Mouse (Mus musculus) urinary bladder, postnatal 25 days (tissue): ENCODE results near the gene Lbh.

Source experiments
- DNase-seq: peaks from one replicate; pipeline ENCODE4 v3.0.0; 2022; ENCODE audit warnings: low spot score

Gene Lbh

DNA sequence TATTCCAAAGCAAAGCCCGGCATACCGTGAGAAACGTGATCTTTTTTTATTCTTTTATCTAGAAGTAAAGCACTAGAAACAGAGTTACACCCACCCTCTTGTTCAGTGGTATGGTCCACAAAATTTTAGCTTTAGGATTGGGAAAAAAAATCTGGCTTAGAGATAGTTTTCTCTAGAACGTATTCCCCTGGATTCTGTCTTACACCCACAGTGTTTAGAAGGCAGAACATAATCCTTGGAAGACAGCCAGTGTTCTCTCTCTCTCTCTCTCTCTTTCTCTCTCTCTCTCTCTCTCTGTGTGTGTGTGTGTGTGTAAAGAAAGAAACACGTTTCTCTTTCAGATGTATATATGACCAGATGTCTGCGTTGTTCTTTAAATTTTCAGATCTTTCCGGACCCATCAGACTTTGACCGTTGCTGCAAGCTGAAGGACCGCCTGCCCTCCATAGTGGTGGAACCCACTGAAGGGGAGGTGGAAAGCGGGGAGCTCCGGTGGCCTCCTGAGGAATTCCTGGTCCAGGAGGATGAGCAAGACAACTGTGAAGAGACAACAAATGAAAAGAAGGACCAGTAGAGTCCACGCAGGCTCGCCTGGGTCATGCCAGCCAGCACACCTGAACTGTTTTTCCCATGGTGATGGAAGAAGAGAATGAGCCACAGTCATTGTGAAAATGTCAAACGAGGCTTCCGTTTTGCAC, 20.9 kb downstream of the Lbh start:
- DNase-seq: no peak

DNA sequence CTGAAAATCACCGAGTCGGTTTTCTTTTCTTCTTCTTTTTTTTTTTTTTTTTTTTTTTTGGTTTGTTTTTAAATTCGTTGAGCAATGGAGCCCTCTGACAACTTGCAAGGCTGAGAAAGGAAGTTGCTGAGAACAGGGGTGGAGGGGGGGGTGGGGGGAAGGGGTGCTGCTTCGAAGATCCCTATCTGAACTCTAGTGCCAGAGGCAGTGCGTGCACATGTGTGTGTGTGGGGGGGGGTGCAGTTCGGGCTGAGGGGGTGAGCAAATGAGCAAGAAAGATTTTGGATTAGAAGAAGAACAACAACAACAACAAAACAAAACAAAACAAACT, 21.4 kb downstream of the Lbh start:
- no peak for DNase-seq

DNA sequence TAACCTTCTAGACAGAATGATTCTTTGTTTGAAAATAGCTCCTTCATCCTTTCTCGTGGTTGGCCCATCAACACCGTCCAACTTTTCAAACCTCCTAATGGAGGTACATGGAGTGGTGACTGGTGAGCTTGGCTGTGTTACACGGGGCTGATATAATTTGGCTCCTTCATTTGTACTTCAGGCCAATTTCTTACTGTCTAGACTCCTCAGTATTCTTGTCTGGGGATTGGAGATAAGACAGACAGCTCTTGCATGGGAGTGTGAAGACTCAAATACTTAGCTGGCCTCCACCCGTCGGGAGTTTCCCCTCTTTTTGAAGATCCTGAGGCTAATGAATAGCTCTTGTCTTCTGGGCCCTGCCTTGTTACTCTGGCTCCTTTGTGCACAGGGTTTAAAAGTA, 26.3 kb downstream of the Lbh start:
- DNase-seq: no peak

DNA sequence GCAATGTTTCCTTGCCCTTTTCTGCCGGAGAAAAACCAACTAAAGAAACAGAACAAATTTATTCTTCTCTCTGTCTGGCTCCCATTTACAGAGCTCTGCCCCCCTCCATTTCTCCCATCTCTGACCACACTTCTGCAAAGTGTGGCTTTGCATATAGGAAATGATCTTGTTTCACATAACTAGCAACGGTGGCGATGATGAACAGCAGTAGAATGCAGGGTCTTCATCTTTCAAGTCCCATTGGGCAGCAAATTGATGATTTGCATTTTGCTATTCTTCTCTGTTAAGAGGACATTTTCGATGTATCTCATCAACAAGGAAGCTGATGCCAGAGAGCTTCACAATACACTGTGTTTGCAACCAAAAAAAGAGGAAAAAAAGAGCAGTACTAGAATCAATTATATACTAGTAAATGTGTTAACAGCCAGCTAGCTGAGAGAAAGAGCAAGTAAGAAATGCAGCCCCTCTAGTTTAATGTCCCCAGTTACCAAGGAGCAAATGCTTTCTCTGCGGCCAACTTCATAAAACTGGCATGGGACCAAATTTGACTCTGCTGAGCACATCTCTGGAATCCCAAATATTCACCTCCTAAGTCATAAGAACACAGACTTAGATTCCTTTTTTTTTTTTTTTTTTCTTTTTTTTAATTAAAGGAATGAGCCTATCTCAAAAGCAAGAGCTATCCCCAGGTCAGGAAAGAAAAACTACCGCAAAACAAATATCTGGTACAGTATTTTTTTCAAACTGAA, 29.2 kb downstream of the Lbh start:
- no peak for DNase-seq

DNA sequence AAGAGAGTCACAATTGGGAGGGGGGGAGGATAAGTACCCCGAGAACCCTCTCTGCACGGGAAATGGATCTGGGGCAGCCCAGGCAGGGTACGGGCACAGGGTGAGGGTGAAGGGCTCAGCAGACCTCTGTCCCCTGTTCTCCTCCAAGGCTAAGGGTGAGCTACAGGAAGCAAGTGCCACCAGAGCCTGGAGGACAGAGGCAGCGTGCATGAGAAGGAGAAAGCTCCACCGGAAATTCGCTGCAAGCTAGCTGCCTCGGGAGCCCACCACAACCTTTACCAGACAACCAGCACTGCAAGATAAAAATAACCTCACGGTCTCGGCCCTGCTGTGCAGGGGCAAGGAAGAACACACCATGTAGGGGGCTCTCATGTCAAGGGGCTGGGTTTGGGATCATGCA, 30.0 kb downstream of the Lbh start:
- no peak for DNase-seq

DNA sequence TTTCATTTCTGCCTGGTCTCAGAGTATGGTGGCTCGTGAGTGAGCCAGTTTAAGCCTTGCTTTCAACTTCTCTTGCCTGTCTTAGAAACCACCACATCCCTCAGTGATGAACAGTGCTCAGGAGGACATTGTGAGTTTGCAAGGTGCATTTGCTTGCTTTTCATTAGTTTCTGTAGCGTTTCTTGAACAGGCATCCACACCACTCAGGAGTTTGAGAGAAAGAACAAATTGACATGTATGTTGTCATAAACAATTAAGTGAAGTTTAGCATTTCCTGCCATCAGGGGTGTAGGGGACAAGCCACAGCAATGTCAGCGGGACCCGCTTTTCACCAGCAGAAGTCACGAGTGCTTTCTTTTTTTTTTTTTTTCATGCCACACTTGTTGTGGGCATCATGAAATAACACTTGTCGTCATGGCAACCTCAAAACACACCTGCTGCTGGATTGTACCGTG, 31.2 kb downstream of the Lbh start:
- DNase-seq: no peak

DNA sequence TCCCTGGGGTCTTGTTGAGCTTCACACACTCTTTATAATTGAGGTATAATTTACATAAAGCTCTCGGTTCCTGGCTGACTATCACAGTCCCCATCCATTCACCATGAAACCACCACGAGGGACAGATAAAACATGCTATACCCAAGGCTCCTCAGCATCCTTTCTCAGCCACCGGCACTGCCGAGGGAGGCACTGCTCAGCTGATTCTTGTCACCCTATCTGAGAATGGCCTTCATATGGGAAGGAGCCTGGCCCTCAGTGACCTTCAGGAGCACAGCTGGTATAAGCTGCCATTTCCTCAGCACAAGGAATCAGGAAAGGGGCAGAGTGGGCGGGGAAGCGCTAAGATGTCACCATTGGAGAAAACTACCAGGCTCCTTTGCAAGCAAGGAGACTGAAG, 33.2 kb downstream of the Lbh start:
- no peak for DNase-seq

DNA sequence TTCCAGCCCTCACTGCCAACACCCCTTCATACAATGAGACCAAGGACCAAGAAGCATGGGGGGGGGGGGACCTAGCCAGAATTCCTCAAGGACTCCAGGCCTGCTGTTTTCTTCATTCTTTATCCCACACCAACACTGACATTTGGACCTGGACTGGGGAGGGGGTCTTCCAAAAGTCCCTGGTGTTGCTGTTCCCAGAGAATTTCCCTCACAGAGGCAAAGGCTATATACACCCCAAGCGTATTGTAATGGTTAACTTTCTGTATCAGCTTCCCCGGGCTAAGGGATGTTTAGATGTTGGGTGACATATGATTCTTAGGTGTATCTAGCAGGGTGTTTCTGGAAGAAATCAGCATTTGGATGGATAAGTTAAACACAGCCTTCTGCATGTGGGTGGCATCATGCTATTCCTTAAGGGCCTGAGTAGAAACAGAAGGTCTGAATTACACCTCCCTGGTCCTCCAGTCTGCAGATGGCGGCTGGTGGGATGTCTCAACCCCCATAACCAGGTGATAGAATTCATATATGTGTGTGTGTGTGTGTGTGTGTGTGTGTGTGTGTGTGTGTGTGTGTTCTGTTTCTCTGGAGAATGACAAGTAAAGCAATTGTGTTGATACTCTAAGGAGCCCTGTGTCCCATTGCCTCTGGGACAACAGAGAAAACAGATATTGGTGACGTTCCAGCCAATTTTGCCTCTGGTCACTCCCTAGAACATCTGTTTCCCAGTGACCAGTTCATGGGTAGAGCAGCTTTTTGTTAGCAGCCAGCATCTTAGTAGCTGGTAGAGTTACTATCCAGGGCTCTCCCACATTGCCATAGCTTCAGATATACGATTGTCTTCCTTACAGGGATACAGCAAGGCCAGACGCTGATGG, 35.9 kb downstream of the Lbh start:
- no peak for DNase-seq

DNA sequence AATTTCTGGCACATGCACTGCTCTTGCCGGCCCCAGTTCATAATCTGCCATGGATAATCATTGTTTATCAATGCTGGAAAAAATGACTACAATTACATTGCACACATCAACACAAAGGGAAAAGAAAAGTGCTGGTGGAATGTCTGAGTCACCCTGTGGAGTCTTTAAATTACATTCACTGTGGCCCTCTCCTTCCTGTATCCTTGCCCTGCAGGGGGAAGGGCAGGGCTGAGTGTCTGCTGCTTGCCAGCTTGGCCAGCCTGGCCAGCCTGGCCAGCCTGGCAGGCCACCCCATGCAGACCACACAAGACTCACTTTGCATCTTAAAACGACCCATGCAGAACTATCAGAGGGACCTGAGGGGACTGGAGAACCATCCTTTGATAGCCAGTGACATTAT, 37.4 kb downstream of the Lbh start:
- DNase-seq: no peak

DNA sequence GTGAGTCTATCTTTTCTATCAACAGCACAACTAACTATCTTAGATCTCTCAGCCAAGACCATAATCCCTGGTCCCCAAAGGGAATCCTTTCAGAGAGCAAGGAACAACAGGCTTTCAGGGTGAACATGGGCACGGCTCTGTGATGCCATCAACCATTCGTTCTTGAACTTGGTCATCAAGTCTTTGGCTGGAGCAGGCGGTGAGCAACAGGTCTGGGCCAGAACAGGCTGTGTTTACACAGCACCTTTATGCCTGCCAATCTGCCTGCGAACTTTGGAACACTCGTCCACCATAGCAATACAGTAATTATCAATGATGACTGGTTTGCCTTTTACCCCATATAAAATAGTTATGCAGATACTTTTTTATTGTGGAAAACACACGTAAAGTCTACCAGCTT, 38.9 kb downstream of the Lbh start:
- no peak for DNase-seq

DNA sequence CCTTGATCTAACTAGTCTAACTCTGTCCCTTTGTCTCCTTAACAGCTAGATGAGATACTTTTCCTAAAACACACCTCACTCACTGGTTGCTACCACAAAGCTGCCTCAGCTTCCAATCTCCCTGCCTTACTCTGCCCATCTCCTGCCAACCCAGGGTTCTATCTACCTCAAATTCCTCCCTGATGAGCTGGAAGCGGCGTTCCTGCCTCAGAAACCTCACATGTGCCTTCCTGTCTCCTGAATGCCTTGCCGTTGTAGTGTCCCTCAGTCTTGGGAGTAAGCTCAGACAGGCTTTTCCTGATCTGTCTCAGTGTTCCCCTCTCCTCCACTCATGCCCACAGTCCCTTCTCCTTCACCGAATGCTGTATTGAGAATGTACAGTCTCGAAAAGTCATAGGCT, 40.8 kb downstream of the Lbh start:
- no peak for DNase-seq

DNA sequence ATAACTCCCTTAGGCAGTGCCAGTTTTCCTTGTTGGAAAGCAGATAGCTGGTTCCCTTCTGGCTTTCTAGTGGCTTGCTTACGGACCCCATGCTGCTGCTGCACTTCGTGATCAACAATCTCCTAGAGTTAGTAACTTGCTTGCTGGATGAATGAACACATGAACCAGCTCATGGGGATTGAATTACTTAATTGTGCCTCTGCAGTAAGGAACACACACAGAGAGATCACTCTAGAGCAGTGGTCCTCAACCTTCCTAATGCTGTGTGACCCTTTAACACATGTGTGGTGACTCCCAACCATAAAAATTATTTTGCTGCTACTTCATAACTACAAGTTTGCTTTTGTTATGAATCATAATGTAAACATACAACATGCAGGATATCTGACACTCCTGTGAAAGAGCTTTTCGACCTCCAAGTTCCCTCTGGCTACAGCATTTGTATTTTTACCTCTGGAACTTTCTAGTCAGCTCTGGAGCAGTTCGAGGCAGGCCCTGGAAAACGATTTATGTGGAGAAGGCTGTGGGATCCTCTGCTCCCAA, 41.5 kb downstream of the Lbh start:
- DNase-seq: no peak

DNA sequence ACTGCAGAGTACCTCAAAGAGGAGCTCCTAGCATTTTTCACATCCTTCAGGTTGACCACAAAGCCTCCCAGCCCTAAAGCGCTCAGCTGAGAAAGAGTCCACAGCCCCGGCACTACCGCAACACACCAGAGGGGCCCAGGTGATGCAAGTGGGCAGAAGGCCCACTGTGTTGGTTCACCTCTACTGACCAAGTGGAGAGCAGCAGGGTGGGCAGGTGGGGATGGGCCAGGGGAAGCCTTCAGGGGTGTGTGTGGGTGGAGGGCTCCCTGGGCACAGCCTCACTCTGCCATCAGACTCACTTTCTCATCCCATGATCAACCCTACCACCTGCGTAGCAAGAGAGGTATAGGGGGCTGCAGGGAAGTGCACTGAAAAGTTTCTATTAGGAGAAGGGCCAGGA, 42.1 kb downstream of the Lbh start:
- DNase-seq: no peak

DNA sequence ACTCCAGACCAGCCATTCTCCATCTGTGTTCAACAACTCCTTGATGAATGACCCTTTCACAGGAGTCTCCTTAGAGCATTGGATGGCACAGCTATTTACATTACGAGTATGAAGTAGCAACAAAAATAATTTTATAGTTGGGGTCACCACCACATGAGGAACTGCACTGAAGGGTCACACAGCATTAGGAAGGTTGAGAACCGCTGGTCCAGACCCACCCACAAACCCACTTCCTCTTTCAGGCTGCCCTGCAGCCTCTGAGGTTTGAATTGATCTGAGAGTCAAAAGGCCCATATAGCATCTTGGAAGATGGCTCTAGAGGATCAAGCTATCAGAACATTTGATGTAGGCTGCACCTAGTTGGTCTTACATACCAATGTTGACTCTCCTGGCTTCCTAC, 42.8 kb downstream of the Lbh start:
- DNase-seq: no peak

DNA sequence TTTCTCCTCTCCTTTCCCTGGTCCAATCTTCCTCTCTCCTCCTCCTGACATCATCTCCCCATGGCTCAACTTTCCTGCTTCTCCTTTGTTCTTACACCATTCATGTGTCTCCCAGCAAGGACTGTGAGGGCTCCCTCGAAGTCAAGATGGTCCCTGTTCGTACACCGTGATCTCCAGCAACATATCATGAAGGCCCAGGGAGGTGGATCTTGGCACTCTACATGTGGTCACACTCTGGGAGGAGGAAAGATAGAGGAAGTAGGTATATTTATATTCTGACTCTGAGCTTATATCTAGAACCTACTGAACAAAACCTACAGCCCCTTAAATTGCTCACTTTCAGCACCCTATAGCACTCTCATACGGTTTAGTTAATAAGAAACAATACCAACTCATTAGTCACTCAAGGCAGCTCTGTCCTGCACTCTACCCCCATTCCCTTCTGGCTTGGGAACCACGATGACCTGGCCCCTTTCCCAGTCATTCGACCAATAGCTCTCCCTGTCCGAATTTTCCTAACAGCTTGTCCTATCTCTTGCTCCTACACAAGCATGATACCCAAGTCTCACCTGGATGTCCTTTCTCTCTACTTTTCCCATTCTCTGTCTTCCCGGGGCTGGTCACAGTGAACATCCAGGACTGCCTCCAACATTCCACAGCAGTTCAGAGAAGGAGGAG, 44.0 kb downstream of the Lbh start:
- no peak for DNase-seq

DNA sequence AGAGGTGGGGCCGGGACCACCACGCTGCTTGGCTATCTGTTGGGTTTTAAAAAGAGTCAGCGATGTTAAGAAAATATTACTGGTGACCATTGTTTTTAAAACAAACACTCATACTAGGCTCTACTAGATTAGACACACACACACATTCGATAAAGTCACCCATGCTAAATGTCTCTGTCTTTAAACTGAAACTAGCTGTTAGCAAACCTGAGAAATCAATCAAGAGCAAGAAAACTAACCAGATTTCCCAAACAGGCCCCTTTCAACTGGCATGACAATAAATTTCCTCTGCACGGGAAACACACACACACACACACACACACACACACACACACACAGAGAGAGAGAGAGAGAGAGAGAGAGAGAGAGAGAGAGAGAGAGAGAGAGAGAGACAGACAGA, 47.6 kb downstream of the Lbh start:
- no peak for DNase-seq

DNA sequence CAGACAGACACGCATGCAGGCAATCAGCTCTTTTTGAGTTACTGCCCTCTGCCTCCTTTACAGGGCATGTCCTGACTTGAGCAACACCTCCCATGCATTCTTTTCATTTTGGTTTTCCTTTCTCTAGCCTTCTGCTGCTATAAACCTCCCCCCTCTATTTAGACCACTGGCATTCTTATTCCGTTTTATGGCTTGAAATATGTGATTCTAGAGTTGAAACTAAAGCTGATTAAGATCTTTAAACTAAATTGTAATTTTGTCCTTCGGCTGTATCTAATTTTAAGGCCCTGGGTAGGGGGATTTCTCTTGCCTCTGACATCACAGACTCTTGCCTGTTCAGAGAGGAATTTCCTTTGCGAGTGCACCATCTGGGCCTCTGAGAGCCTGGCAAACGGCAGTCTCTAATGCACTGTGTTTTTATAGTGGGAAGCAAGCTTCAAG, 48.0 kb downstream of the Lbh start:
- no peak for DNase-seq

DNA sequence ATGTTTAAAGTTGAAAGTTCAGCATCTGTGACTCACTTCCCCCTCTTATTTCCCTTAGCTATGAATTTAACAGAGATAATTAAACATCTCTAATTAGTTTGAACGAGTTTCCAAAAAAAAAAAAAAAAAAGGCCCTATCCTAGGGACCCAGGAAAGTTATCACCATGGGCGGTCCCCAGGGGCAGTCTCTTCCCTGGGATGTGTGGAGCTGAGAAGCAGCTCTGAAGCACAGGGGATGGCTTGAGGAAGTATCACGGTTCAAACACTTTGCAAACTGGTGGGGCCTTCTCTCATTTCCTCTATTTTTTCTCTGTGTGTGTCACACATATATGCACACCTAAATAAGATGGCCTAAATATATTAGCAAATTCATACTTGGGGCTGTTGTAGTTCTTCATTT, 48.8 kb downstream of the Lbh start:
- DNase-seq: no peak

DNA sequence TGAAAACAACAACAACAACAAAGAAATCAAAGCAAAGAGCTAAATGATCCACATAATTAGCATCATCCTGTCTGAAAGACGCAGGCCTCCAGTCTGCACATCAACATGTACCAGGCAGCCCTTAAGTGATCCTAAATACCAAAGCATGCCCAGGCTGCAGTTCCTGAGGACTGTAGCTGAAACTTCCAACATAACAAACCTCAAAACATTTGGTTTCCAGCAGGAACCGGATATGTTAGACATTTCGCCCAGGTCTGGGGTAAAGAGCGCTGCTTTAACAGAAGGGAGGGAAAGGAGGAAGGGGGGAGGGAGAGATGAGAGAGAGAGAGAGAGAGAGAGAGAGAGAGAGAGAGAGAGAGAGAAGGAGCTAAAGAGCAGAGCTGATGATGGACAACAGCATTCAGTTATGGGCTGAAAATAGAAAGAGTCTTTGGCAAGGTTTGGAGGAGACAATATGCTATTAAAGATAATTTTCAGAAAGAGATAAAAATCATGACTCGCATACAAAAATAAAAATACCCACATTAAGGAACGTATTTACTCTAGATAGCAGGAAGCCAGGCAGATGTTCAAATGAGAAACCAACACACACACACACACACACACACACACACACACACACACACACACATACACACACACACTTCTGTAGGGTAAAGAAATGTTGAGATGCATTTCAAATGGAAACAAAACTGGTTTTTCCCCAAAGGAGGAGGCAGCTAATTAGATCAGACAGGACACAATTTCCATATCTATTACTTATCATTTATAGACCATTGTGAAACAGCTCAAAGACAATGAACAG, 49.5 kb downstream of the Lbh start:
- no peak for DNase-seq

DNA sequence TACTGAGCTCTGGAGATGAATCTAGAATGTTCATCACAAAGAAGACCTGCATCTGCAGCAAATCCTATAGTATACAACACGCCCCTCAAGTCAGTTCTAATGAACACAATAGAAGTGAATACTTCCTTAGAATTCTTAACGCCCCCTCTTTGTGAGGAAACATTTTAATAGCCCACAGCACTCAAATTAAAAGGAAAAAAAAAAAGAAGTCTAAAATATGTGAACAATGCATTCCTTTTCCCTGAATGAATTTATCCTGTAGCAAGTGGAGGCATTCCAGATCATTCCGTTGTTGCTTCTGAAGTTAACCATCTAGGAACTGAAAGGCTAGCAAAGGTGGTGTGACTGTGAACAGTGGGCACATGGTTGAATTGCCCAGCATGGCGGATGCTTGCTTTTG, 50.6 kb downstream of the Lbh start:
- no peak for DNase-seq

DNA sequence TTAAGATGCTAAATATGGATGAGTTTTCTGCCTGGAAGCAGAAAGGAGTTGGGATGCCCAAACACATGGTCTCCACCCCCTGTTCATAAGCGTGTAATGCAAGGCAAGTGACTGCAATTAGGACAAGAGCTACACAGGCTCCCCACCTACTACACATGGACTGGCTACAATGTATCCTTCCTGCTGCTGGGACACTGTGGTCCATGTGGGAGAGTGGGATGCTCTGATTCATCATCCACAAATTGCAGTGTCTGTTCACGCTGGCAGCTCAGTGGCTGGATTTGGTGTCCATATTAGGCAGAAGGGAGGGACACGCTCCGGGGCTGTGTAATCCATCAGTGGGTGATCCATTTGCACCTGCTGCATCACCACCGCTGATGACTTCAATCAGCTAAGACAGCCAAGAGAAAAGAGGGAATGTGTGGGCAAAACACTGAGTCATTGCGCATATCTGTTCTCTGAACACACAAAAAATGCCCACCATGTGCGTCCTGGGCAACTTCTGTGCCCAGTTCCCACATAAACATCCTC, 52.6 kb downstream of the Lbh start:
- no peak for DNase-seq
